Mouse (Mus musculus): ENCODE measurements at regions not wholly inside any gene's neighbourhood (a gene's known extent, or its start where the extent isn't known, plus 50 kb on each side); places are given as distances from the start of the nearest gene placed in this dataset.

DNA sequence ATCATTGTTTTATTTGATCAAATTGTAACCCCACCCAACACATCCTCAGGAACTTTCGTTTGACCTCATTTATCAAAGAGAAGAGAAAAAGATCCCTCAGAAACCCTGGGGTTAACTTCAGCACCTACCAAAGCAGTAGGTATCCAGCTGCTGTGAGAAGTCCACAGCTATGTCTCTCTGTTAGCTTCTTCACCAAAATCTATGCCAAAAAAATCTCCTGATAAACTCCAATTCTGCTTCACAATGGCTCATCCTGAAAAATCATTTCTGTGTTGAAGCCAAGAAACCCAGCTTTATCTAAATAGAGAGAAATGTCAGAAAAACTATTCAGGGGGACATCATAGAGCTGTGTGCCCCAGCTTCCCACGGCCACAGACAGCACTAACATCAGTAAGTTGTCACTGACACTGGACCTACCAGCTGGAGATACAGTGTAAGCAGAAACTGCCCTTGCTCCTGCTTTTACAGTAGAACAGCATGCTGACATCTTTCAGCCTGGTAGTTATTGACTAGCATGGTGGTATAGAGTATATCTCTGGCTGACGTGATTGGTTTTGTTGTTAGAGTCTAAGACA, 146.4 kb downstream of the Rchy1 start:
- Histone ChIP-seq H3K4me3 (ENCODE audit: low read length) (no peak overlapping the region), H3K27ac (ENCODE audit: low read length) (no peak overlapping the region), H3K4me1 (ENCODE audit: control insufficient read depth, insufficient read depth, low read length) (no peaks in the 10 kb centered on the region), H3K9ac (ENCODE audit: low read length) (no peak overlapping the region), H3K36me3 (ENCODE audit: control insufficient read depth, insufficient read depth) (no peaks in the 10 kb centered on the region), H3K4me2 (ENCODE audit: low read depth, low read length) (no peak overlapping the region), H3K27me3 (ENCODE audit: control insufficient read depth, insufficient read depth, low read length) (no peaks in the 10 kb centered on the region), H3K9me3 (replicated peaks; ENCODE audit: control insufficient read depth, low read length) (no peaks in the 10 kb centered on the region)
- ATAC-seq (replicated peaks; ENCODE audit: extremely low read depth, insufficient read depth, low FRiP score), result no peak
- WGBS, result 73% methylated on average over 3 of the region's 3 CpGs

DNA sequence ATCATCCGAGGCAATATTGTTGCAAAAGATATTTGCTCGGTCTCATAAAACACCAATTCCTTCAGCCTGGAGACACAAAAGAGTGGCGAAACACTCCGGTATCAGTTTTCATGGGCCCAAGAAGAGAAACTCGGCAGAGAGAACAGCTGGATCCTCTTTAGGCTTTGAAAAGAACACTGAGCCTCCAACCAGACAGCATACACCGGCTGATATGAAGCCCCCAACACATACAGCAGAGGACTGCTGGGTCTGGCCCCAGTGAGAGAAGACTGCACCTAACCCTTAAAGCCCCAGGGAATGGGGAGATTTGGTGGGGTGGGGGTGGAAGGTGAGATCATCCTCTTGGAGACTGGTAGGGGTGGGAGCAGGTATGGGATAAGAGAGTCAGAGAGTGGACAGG, 147.9 kb downstream of the Rchy1 start:
- no peaks in the 10 kb centered on the region for H3K9me3 ChIP-seq (replicated peaks; ENCODE audit: control insufficient read depth, low read length)
- no peak overlapping the region for H3K9ac ChIP-seq (ENCODE audit: low read length)
- no peak overlapping the region for H3K4me2 ChIP-seq (ENCODE audit: low read depth, low read length)
- no peak overlapping the region for H3K27ac ChIP-seq (ENCODE audit: low read length)
- H3K27me3 ChIP-seq (ENCODE audit: control insufficient read depth, insufficient read depth, low read length), result no peaks in the 10 kb centered on the region
- H3K36me3 ChIP-seq (ENCODE audit: control insufficient read depth, insufficient read depth), result no peaks in the 10 kb centered on the region
- H3K4me3 ChIP-seq (ENCODE audit: low read length), result no peak overlapping the region
- no peaks in the 10 kb centered on the region for H3K4me1 ChIP-seq (ENCODE audit: control insufficient read depth, insufficient read depth, low read length)
- WGBS, result 74% methylated on average over 6 of the region's 6 CpGs
- ATAC-seq (replicated peaks; ENCODE audit: extremely low read depth, insufficient read depth, low FRiP score), result no peak

DNA sequence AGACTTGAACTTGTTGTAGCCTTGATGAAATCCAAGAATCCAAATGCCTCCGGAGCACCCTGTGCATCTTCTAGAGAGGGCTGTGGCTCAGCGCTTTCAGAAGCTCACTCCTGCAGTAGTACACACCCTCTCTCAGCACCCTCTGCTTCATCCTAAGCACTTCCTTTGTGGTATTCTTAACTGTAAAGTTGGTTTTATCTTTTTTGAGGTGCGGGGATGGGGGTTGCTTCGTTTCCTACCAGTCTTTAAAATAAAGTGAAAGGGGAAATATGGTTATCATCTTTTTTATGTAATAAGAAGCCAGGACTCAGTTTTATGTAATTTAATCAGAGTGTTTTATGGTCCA, 148.5 kb downstream of the Rchy1 start:
- H3K36me3 ChIP-seq (ENCODE audit: control insufficient read depth, insufficient read depth), result no peaks in the 10 kb centered on the region
- H3K9me3 ChIP-seq (replicated peaks; ENCODE audit: control insufficient read depth, low read length), result no peaks in the 10 kb centered on the region
- no peaks in the 10 kb centered on the region for H3K4me1 ChIP-seq (ENCODE audit: control insufficient read depth, insufficient read depth, low read length)
- no peak for ATAC-seq (replicated peaks; ENCODE audit: extremely low read depth, insufficient read depth, low FRiP score)
- no peak overlapping the region for H3K4me3 ChIP-seq (ENCODE audit: low read length)
- H3K27ac ChIP-seq (ENCODE audit: low read length), result no peak overlapping the region
- H3K27me3 ChIP-seq (ENCODE audit: control insufficient read depth, insufficient read depth, low read length), result no peaks in the 10 kb centered on the region
- no peak overlapping the region for H3K9ac ChIP-seq (ENCODE audit: low read length)
- no peak overlapping the region for H3K4me2 ChIP-seq (ENCODE audit: low read depth, low read length)
- WGBS, result 43% methylated on average over 4 of the region's 4 CpGs

DNA sequence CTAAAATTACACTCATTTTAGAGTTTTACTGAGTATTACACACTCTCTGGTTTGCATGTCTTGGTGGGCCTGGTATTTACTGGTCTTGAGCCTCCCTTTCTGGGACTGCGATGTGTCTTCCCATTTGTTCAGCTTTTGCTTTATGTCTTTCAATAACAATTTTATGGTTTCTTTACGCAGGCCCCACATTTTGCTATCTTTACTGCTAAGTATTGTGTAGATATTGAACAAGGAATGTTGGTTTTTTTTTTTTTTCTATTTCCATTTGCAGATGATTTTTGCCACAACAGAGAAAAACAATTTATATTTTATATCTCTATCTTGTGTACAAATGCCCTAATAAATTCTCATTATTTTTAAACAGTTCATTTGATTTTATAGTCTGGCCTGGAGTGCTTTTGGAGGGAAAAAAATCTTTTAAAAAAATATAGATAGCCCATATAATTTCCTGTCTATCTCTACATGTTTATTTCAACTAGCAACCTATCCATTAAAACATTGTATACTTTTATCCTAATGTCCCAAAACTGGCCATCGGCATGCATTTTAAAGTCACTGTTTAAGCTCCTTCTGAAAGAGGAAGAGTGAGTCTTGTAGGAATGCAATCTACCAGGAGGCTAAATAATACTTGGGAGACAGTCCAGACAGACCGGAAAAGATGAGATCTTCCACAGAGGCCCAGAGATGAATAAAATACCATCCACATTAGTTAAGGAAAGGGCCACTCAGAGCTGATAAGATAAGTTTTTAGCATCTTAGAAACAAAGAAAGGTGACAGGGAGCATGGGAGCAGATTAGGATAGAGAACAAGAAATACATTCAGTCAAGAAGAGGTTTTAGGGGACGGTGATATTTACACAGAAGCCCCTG, 149.1 kb downstream of the Rchy1 start:
- Histone ChIP-seq H3K36me3 (ENCODE audit: control insufficient read depth, insufficient read depth) (no peaks in the 10 kb centered on the region), H3K9ac (ENCODE audit: low read length) (no peak overlapping the region), H3K27me3 (ENCODE audit: control insufficient read depth, insufficient read depth, low read length) (no peaks in the 10 kb centered on the region), H3K4me3 (ENCODE audit: low read length) (no peak overlapping the region), H3K4me1 (ENCODE audit: control insufficient read depth, insufficient read depth, low read length) (no peaks in the 10 kb centered on the region), H3K27ac (ENCODE audit: low read length) (no peak overlapping the region), H3K4me2 (ENCODE audit: low read depth, low read length) (no peak overlapping the region), H3K9me3 (replicated peaks; ENCODE audit: control insufficient read depth, low read length) (no peaks in the 10 kb centered on the region)
- ATAC-seq (replicated peaks; ENCODE audit: extremely low read depth, insufficient read depth, low FRiP score), result no peak
- WGBS, result 61% methylated on average over 5 of the region's 5 CpGs

DNA sequence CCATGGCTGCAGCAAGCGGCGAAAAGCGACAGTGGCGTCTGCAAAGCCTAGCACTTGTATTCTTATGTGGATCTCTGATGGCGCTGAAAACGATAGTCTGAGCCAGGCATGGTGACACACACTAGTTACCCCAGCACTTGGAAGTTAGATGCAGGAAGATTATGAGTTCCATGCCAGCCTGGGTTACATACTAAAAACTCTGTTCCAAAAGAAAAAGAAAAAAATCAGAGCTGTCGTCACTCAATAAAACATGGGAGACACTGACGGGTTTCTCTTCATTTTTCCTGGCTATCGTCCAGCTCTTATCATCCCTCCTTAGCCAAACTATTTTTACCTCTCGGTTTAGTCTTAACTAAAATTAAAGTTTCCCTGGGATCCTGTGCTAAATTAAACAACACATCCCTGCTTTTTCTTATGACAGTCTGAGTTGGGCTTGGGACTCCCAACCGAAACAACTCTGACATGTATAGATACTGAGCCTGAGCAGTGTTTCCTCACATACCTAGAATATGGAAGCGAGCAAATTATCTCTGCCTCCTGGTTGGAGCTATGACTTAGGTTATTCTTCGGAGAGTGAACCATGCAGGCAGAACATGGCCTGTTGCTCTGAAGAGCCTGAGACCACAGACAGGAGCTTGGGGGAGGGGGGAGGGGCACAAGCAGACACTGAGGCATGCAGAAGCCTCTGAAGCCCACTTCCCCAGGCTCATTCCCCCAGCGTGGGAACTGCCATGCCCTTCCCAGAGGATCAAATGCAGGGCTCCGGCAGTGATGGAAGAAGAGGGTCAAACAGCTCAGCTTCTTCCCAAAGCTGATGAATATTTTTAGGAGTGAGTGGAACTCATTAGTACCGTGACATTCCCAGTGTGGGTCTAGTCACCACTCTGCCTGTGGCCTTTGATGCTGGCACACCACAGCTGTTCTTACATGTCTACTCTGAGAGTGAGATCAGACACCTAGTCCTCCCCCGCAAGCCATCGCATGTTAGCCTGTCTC, 155.5 kb downstream of the Rchy1 start:
- H3K4me3 ChIP-seq (ENCODE audit: low read length), result no peak overlapping the region
- peaks cover 14% of the 10 kb centered on the region for H3K4me1 ChIP-seq (ENCODE audit: control insufficient read depth, insufficient read depth, low read length)
- ATAC-seq (replicated peaks; ENCODE audit: extremely low read depth, insufficient read depth, low FRiP score), result no peak; the same call in 1 of the 2 replicates
- H3K36me3 ChIP-seq (ENCODE audit: control insufficient read depth, insufficient read depth), result no peaks in the 10 kb centered on the region
- no peaks in the 10 kb centered on the region for H3K27me3 ChIP-seq (ENCODE audit: control insufficient read depth, insufficient read depth, low read length)
- H3K27ac ChIP-seq (ENCODE audit: low read length), result peak overlapping the region; percentile 66; the same call in 1 of the 2 replicates
- H3K4me2 ChIP-seq (ENCODE audit: low read depth, low read length), result peak overlapping the region; percentile 25
- H3K9ac ChIP-seq (ENCODE audit: low read length), result no peak overlapping the region
- WGBS, result 29% methylated on average over 18 of the region's 18 CpGs
- peaks cover 3% of the 10 kb centered on the region; the same call in 1 of the 2 replicates for H3K9me3 ChIP-seq (replicated peaks; ENCODE audit: control insufficient read depth, low read length)

DNA sequence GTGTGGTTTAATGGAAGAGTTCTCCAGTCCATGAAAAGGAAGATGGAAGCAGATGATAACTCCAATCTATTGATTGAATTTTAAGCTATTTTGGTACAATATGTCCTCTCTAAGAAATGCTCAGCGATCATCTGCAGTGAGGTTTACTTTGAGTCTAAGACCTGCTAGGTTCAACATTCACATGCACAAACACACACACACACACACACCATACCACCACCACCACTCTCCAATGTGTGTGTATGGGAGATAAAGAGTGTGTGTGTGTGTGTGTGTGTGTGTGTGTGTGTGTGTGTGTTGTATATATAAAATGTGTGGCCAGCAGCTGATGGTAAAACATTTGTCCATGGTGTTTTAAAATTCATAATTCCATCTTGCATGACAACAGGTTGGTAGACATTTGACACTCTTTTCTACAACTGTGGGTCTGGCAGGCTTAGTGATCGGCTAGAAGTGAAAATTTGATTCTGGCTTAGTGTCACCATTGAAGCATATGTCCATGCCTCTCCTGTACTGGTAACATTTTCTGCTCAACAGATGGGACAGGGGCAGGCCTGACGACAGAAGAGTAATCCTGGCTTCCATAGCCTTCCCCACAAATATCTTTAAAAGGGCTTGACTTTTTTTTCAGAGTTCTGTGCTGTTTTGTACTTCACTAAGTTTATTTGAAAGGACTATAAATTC, 161.4 kb downstream of the Rchy1 start:
- Histone ChIP-seq H3K4me2 (ENCODE audit: low read depth, low read length) (no peak overlapping the region), H3K27ac (ENCODE audit: low read length) (no peak overlapping the region), H3K27me3 (ENCODE audit: control insufficient read depth, insufficient read depth, low read length) (no peaks in the 10 kb centered on the region), H3K36me3 (ENCODE audit: control insufficient read depth, insufficient read depth) (no peaks in the 10 kb centered on the region), H3K9ac (ENCODE audit: low read length) (no peak overlapping the region), H3K4me1 (ENCODE audit: control insufficient read depth, insufficient read depth, low read length) (no peaks in the 10 kb centered on the region), H3K9me3 (replicated peaks; ENCODE audit: control insufficient read depth, low read length) (peaks cover 3% of the 10 kb centered on the region; the same call in 1 of the 2 replicates), H3K4me3 (ENCODE audit: low read length) (no peak overlapping the region)
- no peak for ATAC-seq (replicated peaks; ENCODE audit: extremely low read depth, insufficient read depth, low FRiP score)
- 83% methylated on average over 3 of the region's 3 CpGs for WGBS

DNA sequence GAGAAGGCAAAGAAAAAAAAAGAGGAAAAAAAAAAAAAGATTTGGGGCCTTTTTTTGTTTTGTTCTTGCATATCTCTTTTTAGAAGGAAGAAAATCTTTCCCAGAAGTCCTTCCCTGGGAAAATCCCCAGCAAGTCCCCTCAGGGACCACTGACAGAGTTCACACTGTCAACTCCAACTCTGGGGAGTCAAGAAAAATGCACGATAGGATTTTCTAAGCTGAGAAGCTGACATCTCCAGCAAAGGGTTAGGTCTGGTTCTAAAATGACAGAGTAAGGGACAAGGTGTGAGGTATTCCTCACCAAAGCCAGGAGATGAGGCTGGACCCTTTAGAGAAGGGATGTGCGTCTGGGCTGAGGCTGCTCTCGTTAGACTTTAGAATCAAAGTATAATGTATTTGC, 165.5 kb downstream of the Rchy1 start:
- 72% methylated on average over 3 of the region's 3 CpGs for WGBS
- Histone ChIP-seq H3K36me3 (ENCODE audit: control insufficient read depth, insufficient read depth) (no peaks in the 10 kb centered on the region), H3K4me3 (ENCODE audit: low read length) (no peak overlapping the region), H3K9ac (ENCODE audit: low read length) (no peak overlapping the region), H3K4me1 (ENCODE audit: control insufficient read depth, insufficient read depth, low read length) (no peaks in the 10 kb centered on the region), H3K4me2 (ENCODE audit: low read depth, low read length) (no peak overlapping the region), H3K27me3 (ENCODE audit: control insufficient read depth, insufficient read depth, low read length) (no peaks in the 10 kb centered on the region), H3K27ac (ENCODE audit: low read length) (no peak overlapping the region), H3K9me3 (replicated peaks; ENCODE audit: control insufficient read depth, low read length) (no peaks in the 10 kb centered on the region)
- no peak for ATAC-seq (replicated peaks; ENCODE audit: extremely low read depth, insufficient read depth, low FRiP score)

DNA sequence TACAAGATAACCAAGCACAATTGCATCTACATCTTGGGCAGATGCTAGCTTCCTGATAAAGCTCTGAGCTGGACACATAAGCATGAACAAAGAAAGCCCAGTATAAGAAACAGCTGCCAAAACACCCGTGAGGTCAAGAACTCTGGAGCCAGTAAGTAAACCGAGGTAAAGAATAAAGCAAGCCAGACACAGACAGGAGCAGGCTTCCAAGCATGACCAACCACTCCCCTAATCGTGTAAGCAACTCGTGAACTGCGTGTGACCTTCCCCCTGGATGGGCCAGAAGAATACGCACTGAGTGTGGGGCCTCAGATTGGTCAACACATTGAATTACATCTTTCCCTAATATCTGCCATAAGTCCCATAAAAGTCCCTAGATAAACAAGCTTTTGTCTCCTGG, 170.1 kb downstream of the Rchy1 start:
- Histone ChIP-seq H3K4me1 (ENCODE audit: control insufficient read depth, insufficient read depth, low read length) (no peaks in the 10 kb centered on the region), H3K4me2 (ENCODE audit: low read depth, low read length) (no peak overlapping the region), H3K27ac (ENCODE audit: low read length) (no peak overlapping the region), H3K27me3 (ENCODE audit: control insufficient read depth, insufficient read depth, low read length) (no peaks in the 10 kb centered on the region), H3K36me3 (ENCODE audit: control insufficient read depth, insufficient read depth) (no peaks in the 10 kb centered on the region), H3K4me3 (ENCODE audit: low read length) (no peak overlapping the region), H3K9ac (ENCODE audit: low read length) (no peak overlapping the region), H3K9me3 (replicated peaks; ENCODE audit: control insufficient read depth, low read length) (no peaks in the 10 kb centered on the region)
- ATAC-seq (replicated peaks; ENCODE audit: extremely low read depth, insufficient read depth, low FRiP score), result no peak
- WGBS, result 63% methylated on average over 6 of the region's 6 CpGs
